In genomic region chr1:77370921-77371320, GRCm38 (mm10) we compare ENCODE assay signal across 17 mouse cellular contexts.
DNase-seq lines count a peak whose midpoint lies in the region; ATAC-seq lines count a peak whose summit lies in the region.
"Had no signal": no experiment of that assay in that cellular context is flagged by ENCODE, and none has a peak within 500 bp of the region (broad histone marks: within the 10 kb centered on the region; RNA-seq: fewer than 3 reads in every experiment).

No protein-coding gene starts in this region.

- H3K27ac ChIP-seq in heart, embryonic 16.5 days (ENCODE audit: low read length), result peak overlapping the region; percentile 18; the same call in 1 of the 2 replicates
- H3K27ac ChIP-seq: hindbrain, embryonic 15.5 days; limb, embryonic 13.5 days; neural tube, embryonic 13.5 days had no signal

- H3K9ac ChIP-seq in heart, embryonic 16.5 days (ENCODE audit: low read length), result no peak overlapping the region
- H3K9ac ChIP-seq: hindbrain, embryonic 15.5 days; limb, embryonic 13.5 days; neural tube, embryonic 13.5 days had no signal

- H3K27me3 ChIP-seq in heart, embryonic 16.5 days (ENCODE audit: control insufficient read depth, insufficient read depth, low read length), result no peaks in the 10 kb centered on the region
- H3K27me3 ChIP-seq: hindbrain, embryonic 15.5 days; limb, embryonic 13.5 days; megakaryocyte, embryonic 14.5 days; neural tube, embryonic 13.5 days had no signal

- intact Hi-C loops in left cerebral cortex, postnatal 4 days (cut with DNase I), result no loop called here
- intact Hi-C loops in left cerebral cortex, postnatal 36 days (cut with DNase I), result no loop called here

- H3K4me2 ChIP-seq in heart, embryonic 16.5 days (ENCODE audit: low read depth, low read length), result no peak overlapping the region
- H3K4me2 ChIP-seq: hindbrain, embryonic 15.5 days; limb, embryonic 13.5 days; neural tube, embryonic 13.5 days had no signal

- H3K4me3 ChIP-seq in heart, embryonic 16.5 days (ENCODE audit: low read length), result no peak overlapping the region
- H3K4me3 ChIP-seq: erythroblast, embryonic 14.5 days; hindbrain, embryonic 15.5 days; limb, embryonic 13.5 days; megakaryocyte, embryonic 14.5 days; neural tube, embryonic 13.5 days had no signal

- H3K9me3 ChIP-seq in heart, embryonic 16.5 days (replicated peaks; ENCODE audit: control insufficient read depth, low read length), result no peaks in the 10 kb centered on the region
- H3K9me3 ChIP-seq: hindbrain, embryonic 15.5 days; limb, embryonic 13.5 days; neural tube, embryonic 13.5 days had no signal

- no peaks in the 10 kb centered on the region for H3K4me1 ChIP-seq in heart, embryonic 16.5 days (ENCODE audit: control insufficient read depth, insufficient read depth, low read length)
- H3K4me1 ChIP-seq: hindbrain, embryonic 15.5 days; limb, embryonic 13.5 days had no signal

- WGBS in heart, embryonic 16.5 days, result 68% methylated on average over 7 of the region's 7 CpGs

- peak; percentile 15 for DNase-seq in gastrocnemius, postnatal 10 days
- DNase-seq in gastrocnemius, adult 18-20 months (ENCODE audit: low spot score), result no peak
- DNase-seq in left cerebral cortex, postnatal 4 days, result peak; percentile 44
- DNase-seq in left cerebral cortex, postnatal 36 days (ENCODE audit: low spot score in 2 of 2), result no peak
- peak; percentile 50 to 62 for DNase-seq in kidney, postnatal 25 days
- DNase-seq in urinary bladder, adult 18-20 months (ENCODE audit: low spot score in 2 of 2), result no peak
- DNase-seq: adrenal gland, postnatal 10 days; embryo, embryonic 11 days; gastrocnemius, postnatal 25 days; thymus, postnatal 36 days had no signal

- H3K36me3 ChIP-seq in heart, embryonic 16.5 days (ENCODE audit: control insufficient read depth, insufficient read depth), result peaks cover 8% of the 10 kb centered on the region; the same call in 1 of the 2 replicates
- H3K36me3 ChIP-seq: G1E had no signal

- ATAC-seq in heart, embryonic 16.5 days (replicated peaks; ENCODE audit: extremely low read depth, insufficient read depth, low FRiP score), result no peak

Comparison
In these comparisons a context has a peak if more than half of its experiments do, and no peak if none do; other contexts are left out.
1. DNase-seq: peak in gastrocnemius, postnatal 10 days (single experiment), left cerebral cortex, postnatal 4 days (single experiment) and kidney, postnatal 25 days (2 of 2); none in gastrocnemius, adult 18-20 months (single experiment), left cerebral cortex, postnatal 36 days (0 of 2) and urinary bladder, adult 18-20 months (0 of 2).